Mouse (Mus musculus) myocyte (in vitro differentiated cells): ENCODE measurements around the gene Creb5.

Experiments used
- CEBPB ChIP-seq: IDR thresholded peaks from 2 replicates; pipeline ENCODE4 v1.6.1; 2011; ENCODE audit warnings: mild to moderate bottlenecking, moderate library complexity; ENCODE audit not compliant: poor library complexity, insufficient read depth, severe bottlenecking
- MAX ChIP-seq: IDR thresholded peaks from one replicate; pipeline ENCODE4 v1.6.1; 2011; ENCODE audit warnings: low read depth, mild to moderate bottlenecking, control low read depth
- MYOG ChIP-seq, 3 experiments: IDR thresholded peaks; one replicate each; pipeline ENCODE4 v1.6.1; 2011; ENCODE audit warnings: control low read depth in 2 of 3, low read depth in 2 of 3, mild to moderate bottlenecking in 2 of 3; ENCODE audit not compliant: insufficient read length in 2 of 3, control insufficient read depth in 1 of 3, insufficient read depth in 1 of 3
- POLR2A ChIP-seq: IDR thresholded peaks from one replicate; pipeline ENCODE4 v1.6.1; 2011; ENCODE audit warnings: low read depth, mild to moderate bottlenecking, control low read depth, moderate library complexity; ENCODE audit not compliant: insufficient read length
- TCF12 ChIP-seq: IDR thresholded peaks from one replicate; pipeline ENCODE4 v1.6.1; 2011; ENCODE audit warnings: mild to moderate bottlenecking, control low read depth; ENCODE audit not compliant: poor library complexity, insufficient read depth, severe bottlenecking
- TCF3 ChIP-seq: IDR thresholded peaks from one replicate; pipeline ENCODE4 v1.6.1; 2011; ENCODE audit warnings: low read depth, control low read depth; ENCODE audit not compliant: insufficient read length
- USF1 ChIP-seq: IDR thresholded peaks from one replicate; pipeline ENCODE4 v1.6.1; 2011; ENCODE audit warnings: low read depth, mild to moderate bottlenecking, control low read depth, moderate library complexity

DNA sequence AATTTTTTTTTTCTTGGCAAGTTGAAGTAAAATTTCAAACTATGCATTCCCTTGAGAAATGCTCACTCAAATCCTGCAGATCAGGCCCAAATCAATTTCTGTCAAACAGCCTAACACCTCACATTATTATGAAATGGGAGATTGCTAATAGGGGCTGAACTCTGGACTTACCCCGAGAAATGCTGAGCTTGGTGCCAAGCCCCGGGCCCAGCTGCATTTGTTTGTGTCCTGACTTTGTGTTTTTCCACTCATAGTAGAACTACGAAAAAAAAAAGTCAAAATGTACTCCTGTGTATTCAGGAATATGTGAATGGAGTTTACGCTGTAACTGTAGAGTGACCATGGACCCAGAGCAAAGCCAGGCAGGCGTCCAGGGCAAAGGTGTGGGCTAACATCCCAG, 316.6 kb downstream of the Creb5 start:
- TF ChIP-seq POLR2A (no peak), USF1 (no peak), MAX (no peak), CEBPB (no peak), MYOG (IDR thresholded peaks at IDR 0.05; ENCODE audit: control insufficient read depth in 1 of 3, insufficient read depth in 1 of 3, insufficient read length in 2 of 3, low read depth in 2 of 3) (no peak), TCF12 (no peak), TCF3 (no peak)
